Mouse (Mus musculus) left cerebral cortex, postnatal 10 days (tissue): ENCODE results near the gene Atrn. TPM values are rescaled to one million over a fixed set of nuclear protein-coding genes. Genes with fewer than 3 reads are reported as not detected.
A peak's percentile ranks its signal among the peaks of the same experiment; 100 is the strongest.

Source experiments
- DNase-seq, 2 experiments: peaks; one replicate each; pipeline ENCODE4 v3.0.0; 2021 to 2022; ENCODE audit warnings: low spot score in 2 of 2, mixed read lengths in 1 of 2; ENCODE audit errors: extremely low spot score in 1 of 2
- intact Hi-C: fragments of 180-260 bp; cut with DNase I; formaldehyde crosslinking; loops from one replicate; pipeline ENCODE4 v1.15.1; 2025
- microRNA-seq: library from miRNA; unstranded; fragments of <30 nt; microRNA quantifications from one replicate; pipeline ENCODE4 v1.2.0, GENCODE M21; 2022
- total RNA-seq, 2 experiments: library from RNA; stranded (reverse); gene quantifications; 2 replicates each; pipeline ENCODE4 v1.2.3; 2021

Atrn gene
- total RNA-seq, 2 experiments from 2014 or later: 117 to 120 TPM

DNA sequence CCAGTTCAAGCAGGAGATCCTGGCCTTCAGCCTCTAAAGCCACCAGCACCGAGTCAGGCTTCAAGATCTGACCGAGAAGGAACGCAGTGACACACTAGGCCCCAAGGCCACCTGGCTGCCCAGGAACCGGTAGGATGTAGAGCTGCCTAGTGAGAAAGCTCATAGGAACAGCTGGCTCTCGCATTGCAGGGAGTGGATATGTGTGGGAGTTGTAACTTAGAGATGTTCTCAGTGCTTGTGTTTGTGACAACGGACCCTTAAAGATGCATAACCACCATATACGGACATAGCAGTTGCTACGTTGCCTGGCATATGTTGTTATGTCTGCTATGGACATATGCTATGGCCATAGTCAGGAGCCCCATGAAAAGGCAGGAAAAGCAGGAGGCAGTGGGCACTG is 152.4 kb downstream of the Atrn start:
- intact Hi-C loops: loop anchor here (10.0 kb wide), 1 partner anchor 356 kb away; no protein-coding TSS in a partner anchor
- peak in 1 of 2 experiments; percentile 19 for DNase-seq

DNA sequence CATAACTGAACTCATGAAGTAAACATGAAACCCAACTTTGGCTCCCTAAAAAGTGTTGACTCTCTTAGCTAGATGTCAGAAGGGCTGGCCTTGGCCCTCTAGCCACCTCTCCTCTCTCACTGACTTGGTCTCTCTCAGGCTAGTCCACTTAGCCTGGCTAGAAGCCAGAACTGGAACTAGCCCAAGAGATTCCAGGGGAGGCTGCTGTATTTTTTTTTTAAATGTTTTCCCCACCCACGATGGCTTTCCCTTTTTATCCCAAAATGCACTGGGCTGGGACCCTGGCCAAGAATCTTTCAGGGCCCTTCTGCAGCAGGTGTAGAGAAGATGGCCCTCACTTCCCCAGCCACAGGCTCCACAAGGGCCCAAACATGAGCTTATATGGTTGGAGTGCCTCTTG is 153.1 kb downstream of the Atrn start:
- DNase-seq: peak in 1 of 2 experiments; percentile 60
- intact Hi-C loops: loop anchor here (10.0 kb wide), 1 partner anchor 355 kb away; no protein-coding TSS in a partner anchor

DNA sequence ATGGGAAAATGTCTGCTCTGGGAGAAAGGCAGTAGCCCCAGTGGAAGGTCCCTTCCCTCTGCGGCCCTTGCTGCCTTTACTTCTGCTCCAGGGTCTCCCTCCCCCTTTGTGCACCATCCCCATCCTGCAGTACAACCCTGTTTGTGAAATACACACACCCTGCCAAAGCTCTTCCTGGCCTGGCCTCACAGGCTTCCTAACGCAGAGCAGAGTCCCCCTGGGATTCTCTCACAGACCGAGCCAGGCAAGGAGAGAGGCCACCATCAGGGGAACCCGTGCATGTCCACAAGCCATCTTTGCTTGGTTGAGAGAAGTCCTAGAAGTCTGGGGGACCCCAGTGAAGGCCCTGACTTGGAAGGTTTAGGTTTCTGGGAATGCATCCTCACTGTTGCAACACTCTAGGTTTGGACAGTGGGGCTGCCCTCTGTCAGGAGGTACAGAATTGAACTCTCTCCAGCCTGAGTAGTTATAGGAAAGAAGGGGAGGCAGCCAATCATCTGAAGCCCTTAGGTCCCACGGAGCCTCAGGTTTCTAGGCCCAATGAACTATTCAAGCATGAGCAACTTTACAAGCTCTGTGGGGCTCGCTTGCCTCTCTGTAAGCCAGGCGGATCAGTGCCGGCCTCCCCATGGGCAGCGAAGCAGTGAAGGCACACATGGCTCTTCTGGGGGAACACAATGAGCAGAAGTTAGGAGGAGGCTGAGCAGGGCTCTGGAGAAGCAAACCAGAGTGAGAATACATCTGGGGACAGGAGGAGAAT is 153.7 kb downstream of the Atrn start:
- DNase-seq: peak in 1 of 2 experiments; percentile 28
- intact Hi-C loops: loop anchor here (10.0 kb wide), 1 partner anchor 355 kb away; no protein-coding TSS in a partner anchor

DNA sequence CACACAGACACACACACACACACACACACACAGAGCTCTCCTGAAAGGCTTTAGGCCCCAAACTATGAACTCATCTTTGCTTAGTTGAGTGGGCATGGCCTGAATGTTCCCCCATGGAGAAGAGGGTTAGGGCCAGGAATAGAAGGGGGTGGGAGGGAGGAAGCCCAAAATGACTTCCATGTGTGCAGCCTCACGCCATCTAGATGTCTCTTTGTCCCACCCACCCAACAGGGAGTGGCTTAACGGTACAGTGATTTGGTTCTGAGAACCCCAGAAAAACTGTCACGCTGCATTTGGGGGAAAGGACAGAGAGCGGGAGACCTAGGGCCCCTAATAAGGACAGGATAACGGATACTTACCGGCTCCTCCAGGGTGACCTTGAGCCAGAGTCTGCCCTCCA is 154.5 kb downstream of the Atrn start:
- intact Hi-C loops: no loop called here
- peak in 1 of 2 experiments; percentile 18 for DNase-seq

DNA sequence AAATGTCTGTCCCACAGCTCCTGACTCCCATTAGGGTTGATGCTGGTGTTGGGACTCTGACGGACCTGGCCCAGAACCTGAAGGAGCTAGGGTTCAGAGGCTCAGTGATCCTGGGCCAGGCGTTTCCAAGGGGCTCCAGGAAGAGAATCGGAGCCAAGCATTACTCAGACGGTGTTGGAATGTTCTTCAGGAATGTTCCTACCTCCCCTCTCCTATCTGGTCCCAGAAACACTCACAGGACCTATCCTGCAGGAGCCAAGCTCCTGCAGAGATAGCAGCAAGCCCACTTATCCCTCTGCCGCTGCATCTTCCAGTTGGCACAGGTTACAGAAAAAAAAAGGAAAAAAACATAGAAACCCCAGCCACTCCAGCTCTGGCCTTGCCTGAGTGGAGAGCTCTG is 155.3 kb downstream of the Atrn start:
- intact Hi-C loops: no loop called here
- peak in 1 of 2 experiments; percentile 20 for DNase-seq

DNA sequence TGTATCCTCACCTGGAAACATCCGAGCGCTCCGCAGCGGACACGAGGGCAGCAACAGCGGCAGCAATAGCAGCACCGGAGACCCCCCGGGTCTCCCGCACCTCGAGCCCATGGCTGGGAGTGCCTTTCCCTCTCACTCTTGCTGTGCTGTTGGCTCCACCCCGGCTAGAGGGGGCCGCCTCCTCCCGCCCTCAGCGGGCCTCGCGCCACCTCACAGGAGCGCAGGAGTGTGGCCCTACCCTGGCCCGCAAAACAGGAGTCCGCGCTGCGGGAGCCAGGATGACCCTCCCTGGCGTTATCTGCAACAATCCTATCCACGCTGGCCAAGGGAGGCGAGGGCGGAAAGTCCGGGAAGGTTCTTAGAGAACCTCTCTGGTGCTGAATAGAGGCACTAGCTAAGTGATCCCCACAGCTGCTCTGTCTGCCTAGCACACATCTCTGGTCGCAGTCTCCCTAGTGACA is 157.1 kb downstream of the Atrn start, which contains the start of gene Adam33:
Gene Adam33 (minus strand): TSS at position 411 of the 461 bp plus-strand sequence.
- intact Hi-C loops: no loop called here
- DNase-seq: peak in 1 of 2 experiments; percentile 48

DNA sequence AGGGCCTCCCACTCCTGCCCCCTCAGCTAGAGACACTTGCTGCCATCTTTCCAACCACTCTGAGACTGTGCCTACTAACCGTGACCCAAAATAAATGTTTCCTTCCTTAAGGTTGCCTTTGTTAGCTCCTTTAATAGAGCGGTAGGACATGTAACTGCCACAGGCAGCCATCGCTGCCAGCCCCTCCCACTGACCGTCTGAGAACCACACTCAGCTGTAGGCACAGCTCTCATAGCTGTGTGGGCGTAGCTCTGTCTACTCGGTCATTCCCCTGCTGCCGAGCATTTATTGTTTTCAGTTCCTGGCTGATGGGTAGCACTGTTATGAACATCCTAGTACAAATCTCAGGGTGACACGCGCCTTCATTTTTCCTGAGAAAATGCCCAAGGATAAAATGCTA is 160.0 kb downstream of the Atrn start:
- intact Hi-C loops: no loop called here
- DNase-seq: no peak

DNA sequence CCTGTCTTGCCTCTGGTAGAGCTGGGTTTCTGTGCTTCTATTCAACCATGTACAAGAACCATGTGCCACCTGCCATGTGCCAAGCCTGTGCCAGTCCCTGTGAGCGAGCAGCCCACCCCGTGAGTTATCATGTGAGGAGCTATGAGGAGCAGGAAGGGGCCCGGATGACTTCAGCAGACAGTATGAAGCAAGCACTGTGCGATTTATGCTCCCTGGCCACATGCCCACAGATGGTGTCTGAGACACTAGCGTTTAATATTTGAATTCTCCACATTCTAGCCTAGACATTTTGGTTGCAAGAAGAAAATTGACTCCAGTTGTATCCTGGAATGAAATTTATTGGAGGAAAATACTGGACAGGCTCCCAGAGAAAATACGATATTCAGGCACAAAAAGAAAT is 161.2 kb downstream of the Atrn start:
- intact Hi-C loops: no loop called here
- DNase-seq: no peak

DNA sequence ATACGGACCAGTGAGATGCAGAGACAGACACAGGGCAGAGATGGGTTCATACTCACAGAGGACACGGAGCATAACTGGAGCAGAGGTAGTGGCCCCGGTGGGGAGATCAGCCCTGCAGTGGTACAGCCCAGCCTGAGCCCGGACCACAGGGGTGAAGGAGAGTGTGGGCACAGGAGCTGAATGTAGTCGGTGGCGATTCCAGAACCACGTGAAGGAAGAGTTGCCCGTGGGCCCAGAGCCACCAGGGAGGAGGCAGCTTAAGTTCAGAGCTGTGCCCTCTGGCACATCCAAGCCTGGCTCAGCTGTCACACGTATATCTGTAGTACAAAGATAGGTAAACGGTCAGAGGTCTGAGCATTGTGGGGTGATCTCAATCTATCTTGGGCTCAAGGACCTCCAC is 166.2 kb downstream of the Atrn start:
- no peak for DNase-seq
- intact Hi-C loops: no loop called here

Small RNA genes lying within 50 kb of the gene (microRNA-seq; reads per million reads assigned to microRNA genes)
- 0.86 reads per million for gene Mir6973b

Other genes with a start within 250 kb of the Atrn start
- gene Ddrgk1, start 241.8 kb upstream of the Atrn start, total RNA-seq: 10 to 100 TPM; 59.7 to 72.2 TPM
- gene Itpa, start 238.9 kb upstream of the Atrn start, total RNA-seq: 10 to 100 TPM; 42.2 to 48.9 TPM
- gene Slc4a11, start 209.0 kb upstream of the Atrn start, total RNA-seq: under 1 TPM; 0.39 to 0.58 TPM
- 10 to 100 TPM; 71.8 to 77.5 TPM for gene 4930402H24Rik, start 89 bp upstream of the Atrn start, total RNA-seq
- 10 to 100 TPM; 36.0 to 37.5 TPM for gene Gfra4, start 136.6 kb downstream of the Atrn start, total RNA-seq
- gene Adam33, start 157.3 kb downstream of the Atrn start, total RNA-seq: 1 to 10 TPM; 1.5 to 1.6 TPM
- gene Siglec1, start 180.3 kb downstream of the Atrn start, total RNA-seq: under 1 TPM; 0.39 to 0.57 TPM
- 10 to 100 TPM in 1 of 2 experiments, 1 to 10 TPM in 1; 9.8 to 11.0 TPM for gene Hspa12b, start 220.8 kb downstream of the Atrn start, total RNA-seq
- not detected for gene Gm11037, start 227.0 kb downstream of the Atrn start, total RNA-seq